Mouse (Mus musculus) C2C12 (cell line): ENCODE results near the gene Arhgap33. TPM values are rescaled to one million over a fixed set of nuclear protein-coding genes. Genes with fewer than 3 reads are reported as not detected.

Experiments used
- H3K27me3 ChIP-seq: one replicate; pipeline ENCODE4 v1.6.1; 2011; ENCODE audit not compliant: control insufficient read depth, insufficient read depth, insufficient read length
- H3K36me3 ChIP-seq: one replicate; pipeline ENCODE4 v1.6.1; 2011; ENCODE audit not compliant: control insufficient read depth, insufficient read depth
- H3K4me3 ChIP-seq: one replicate; pipeline ENCODE4 v1.5.1; 2011; ENCODE audit warnings: mild to moderate bottlenecking, control low read depth; ENCODE audit not compliant: poor library complexity, insufficient read depth, severe bottlenecking
- H3K79me2 ChIP-seq: one replicate; pipeline ENCODE4 v1.6.1; 2011; ENCODE audit not compliant: control insufficient read depth, insufficient read depth
- H3K79me3 ChIP-seq: one replicate; pipeline ENCODE4 v1.6.1; 2011; ENCODE audit warnings: low read depth, control low read depth
- H3ac ChIP-seq: one replicate; pipeline ENCODE3; 2011; ENCODE audit warnings: low read depth; ENCODE audit not compliant: control insufficient read depth, insufficient read length
- CEBPB ChIP-seq: IDR thresholded peaks from one replicate; pipeline ENCODE4 v1.6.1; 2011; ENCODE audit warnings: low read depth, mild to moderate bottlenecking, control low read depth, moderate library complexity
- CTCF ChIP-seq: IDR thresholded peaks from one replicate; pipeline ENCODE4 v1.5.1; 2011; ENCODE audit not compliant: control insufficient read depth, insufficient read depth, insufficient read length
- FOSL1 ChIP-seq: IDR thresholded peaks from one replicate; pipeline ENCODE4 v1.8.0; 2011; ENCODE audit warnings: mild to moderate bottlenecking, low read length; ENCODE audit not compliant: poor library complexity, insufficient read depth, severe bottlenecking
- MAX ChIP-seq: IDR thresholded peaks from one replicate; pipeline ENCODE4 v1.6.1; 2011; ENCODE audit warnings: mild to moderate bottlenecking, control low read depth
- MYOD1 ChIP-seq: IDR thresholded peaks from one replicate; pipeline ENCODE4 v1.6.1; 2011; ENCODE audit warnings: low read depth; ENCODE audit not compliant: control insufficient read depth, insufficient read length
- MYOG ChIP-seq: IDR thresholded peaks from one replicate; pipeline ENCODE4 v1.6.1; 2011; ENCODE audit not compliant: control insufficient read depth, insufficient read length; ENCODE audit errors: extremely low read depth
- USF1 ChIP-seq: IDR thresholded peaks from one replicate; pipeline ENCODE4 v1.6.1; 2011; ENCODE audit warnings: low read depth, mild to moderate bottlenecking, control low read depth, moderate library complexity
- polyA plus RNA-seq: library from polyadenylated mRNA; unstranded; fragments of >200 nt; fragmentation: generic; extraction: Trizol; gene quantifications from one replicate; pipeline ENCODE4 v1.2.1, GENCODE M21; 2012; ENCODE audit warnings: missing spikeins

The Arhgap33 gene
- polyA plus RNA-seq, 1 experiment: 2.4 TPM

DNA sequence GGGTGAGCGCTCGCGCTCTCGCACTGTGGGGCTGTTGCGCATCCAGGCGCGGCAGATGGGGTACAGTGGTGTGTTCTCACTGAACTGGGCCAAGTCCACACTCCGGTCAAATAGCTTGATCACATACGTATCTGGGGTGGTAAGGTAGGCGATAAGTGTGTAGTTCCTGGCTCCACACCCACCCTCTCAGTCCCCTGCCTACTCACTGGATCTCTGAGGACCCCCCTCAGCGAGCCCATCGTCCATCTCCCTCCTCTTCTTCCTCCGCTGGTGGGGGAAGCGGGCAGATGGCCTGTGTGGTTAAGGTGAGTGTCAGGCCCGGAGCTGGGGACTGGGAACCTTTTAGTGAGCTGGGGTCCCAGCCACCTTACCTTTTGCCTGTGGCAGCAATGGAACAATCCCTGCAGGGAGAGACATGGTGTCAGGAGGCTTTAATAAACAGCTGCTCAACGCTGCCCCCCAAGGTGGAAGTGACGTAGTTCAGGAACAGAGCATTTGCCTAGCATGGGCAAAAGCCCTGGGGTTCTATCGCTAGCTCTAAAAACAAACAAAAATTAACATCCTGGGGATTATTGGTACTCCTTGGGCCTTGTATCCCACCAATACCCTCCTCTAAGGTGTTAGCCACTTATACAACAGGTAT, 22.2 kb upstream of the Arhgap33 start:
- Histone ChIP-seq H3K36me3 (peaks cover 7% of the 10 kb centered on the region), H3K79me3 (peaks cover 5% of the 10 kb centered on the region), H3K4me3 (no peak overlapping the region), H3ac (no peak overlapping the region), H3K79me2 (peaks cover 35% of the 10 kb centered on the region), H3K27me3 (no peaks in the 10 kb centered on the region)
- TF ChIP-seq MYOG (no peak), CTCF (no peak), FOSL1 (no peak), CEBPB (no peak), MAX (no peak), MYOD1 (no peak), USF1 (no peak)

DNA sequence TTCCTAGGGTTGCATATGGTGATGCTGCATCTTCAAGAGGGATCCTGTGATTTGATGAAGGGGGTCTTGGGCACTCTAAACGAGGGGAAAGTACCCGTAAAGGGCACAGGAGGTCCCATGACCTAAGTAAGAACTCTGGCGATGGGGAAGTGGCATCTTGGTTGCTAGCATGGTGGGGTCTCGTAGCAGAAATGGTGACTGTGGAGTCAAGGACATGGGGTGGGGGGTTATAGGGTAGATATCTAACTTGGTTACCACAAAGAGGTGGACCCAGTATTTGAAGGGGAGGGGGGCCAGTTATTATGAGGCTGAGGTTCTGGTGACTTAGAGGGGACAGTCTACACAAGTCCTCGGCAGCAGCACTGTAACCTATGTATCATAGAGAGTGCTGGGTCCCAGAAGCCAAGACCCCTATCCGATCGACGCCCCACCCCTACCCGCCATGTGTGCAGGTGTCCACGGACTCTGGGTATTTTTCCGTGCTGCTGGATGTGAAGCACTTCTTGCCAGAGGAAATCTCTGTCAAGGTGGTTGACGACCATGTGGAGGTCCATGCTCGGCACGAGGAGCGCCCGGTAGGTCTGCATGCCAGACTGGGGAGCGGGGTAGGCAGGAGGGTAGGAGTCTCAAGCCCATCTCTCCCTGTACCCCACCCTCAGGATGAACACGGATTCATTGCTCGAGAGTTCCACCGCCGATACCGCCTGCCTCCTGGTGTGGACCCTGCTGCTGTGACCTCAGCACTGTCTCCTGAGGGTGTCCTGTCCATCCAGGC, 19.1 kb upstream of the Arhgap33 start:
- no peak for TF ChIP-seq MAX
- no peak for TF ChIP-seq USF1
- H3K36me3 ChIP-seq: peaks cover 7% of the 10 kb centered on the region
- no peak overlapping the region for H3K4me3 ChIP-seq

DNA sequence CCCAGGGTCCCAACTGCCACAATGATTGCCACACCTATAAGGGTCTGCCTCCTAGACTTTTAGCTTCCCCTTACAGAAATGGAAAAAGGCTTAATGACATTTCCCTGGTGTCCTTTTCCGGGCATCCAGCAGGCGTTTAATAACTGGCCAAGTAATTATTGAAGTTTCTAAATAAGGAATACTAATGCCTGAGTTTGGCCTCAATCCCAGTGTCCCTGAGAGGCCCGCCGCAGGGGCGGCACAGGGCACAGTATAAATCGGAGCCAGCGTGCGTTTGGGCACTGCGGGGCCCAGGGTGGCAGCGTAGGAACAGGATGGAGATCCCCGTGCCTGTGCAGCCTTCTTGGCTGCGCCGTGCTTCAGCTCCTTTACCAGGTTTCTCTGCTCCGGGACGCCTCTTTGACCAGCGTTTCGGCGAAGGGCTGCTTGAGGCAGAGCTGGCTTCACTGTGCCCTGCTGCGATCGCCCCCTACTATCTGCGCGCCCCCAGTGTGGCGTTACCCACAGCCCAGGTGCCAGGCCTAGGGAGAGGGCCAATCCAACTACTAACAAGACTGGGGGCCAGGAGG, 18.2 kb upstream of the Arhgap33 start:
- Histone ChIP-seq H3K4me3 (peak overlapping the region; percentile 50), H3K27me3 (no peaks in the 10 kb centered on the region), H3K79me3 (peaks cover 1% of the 10 kb centered on the region), H3K36me3 (peaks cover 7% of the 10 kb centered on the region), H3K79me2 (peaks cover 14% of the 10 kb centered on the region), H3ac (peak overlapping the region; percentile 64)
- no peak for TF ChIP-seq CEBPB
- no peak for TF ChIP-seq USF1
- no peak for TF ChIP-seq FOSL1
- no peak for TF ChIP-seq MYOD1
- no peak for TF ChIP-seq MAX
- no peak for TF ChIP-seq CTCF
- TF ChIP-seq MYOG: no peak

More for the DNA sequence above, 19.1 kb upstream of the Arhgap33 start:
- H3K79me3 ChIP-seq: peaks cover 5% of the 10 kb centered on the region
- H3K27me3 ChIP-seq: no peaks in the 10 kb centered on the region
- peaks cover 23% of the 10 kb centered on the region for H3K79me2 ChIP-seq
- peak overlapping the region; percentile 7 for H3ac ChIP-seq

DNA sequence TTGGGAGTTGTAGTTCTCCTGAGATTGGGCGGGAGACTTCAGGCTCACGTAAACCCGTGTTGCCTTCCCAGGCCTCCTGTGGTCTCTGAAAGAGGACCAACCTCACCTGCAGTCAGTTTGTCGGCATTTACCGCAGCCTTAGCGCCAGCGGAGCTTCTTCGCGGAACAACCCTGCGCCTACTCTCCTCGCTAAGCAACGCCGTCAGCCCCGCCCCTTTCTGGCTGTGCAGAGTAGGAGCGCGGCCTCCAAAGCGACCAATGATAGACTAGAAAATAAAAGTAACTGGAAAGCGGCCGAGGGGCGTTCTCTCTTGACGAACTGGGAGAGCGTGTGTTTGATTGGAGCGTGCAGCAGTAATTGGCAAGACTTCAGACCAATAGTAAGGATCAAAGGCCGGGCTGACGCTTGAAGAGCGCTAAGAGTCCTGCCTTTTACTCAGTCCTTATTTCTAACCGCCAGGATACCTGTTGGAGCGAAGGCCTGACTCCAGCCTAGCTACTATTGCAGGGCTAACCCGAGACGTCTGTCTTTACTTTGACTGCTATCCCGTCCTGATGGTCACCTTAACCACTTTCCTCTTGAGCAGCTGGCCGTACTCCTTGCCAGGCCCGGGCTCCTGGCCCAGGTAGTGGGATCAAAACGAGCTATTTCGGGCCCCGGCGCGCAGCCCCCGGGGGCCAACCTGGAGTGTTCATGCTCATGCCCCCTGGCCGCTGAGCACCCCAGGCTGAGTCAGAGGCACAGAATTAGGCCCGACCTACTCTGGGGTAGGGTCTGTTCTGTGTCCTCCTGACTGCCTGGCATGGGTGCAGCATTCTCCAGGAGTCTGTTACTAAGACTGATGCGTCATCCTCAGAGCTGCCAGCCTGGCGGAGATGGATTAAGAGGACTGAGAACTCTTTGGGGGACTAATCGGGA, 17.5 kb upstream of the Arhgap33 start, which contains the start of the genes Hspb6 and Proser3:
Hspb6 (plus strand) TSS at position 77 of the 919 bp plus-strand sequence.
Proser3 (minus strand) TSS at position 198 of the 919 bp plus-strand sequence.
- H3K36me3 ChIP-seq: peaks cover 7% of the 10 kb centered on the region

DNA sequence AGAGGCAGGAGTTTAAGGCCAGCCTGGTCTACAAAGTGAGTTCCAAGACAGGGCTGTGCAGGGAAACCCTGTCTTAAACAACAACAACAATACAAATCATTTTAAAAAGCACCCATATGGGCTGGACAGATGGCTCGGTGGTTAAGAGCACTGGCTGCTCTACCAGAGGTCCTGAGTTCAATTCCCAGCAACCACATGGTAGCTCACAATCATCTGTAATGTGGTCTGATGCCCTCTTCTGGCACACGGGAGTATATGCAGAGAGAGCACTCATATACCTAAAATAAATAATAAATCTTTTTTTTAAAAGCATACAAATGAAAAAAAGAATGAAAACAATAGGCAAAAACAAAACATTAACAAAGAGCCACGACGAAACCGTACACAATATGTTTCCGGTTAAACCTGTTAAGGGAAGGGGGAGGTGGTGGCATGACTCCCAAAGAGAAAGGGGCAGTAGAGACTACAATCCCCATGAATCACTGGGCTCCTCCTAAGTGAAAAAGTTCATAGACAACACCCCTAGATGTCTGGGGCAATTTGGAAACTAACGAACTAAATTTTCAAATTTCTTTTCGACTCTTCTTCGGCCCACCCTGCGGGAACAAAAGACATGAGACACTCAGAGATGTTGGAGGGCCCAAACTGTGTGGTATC, 16.7 kb upstream of the Arhgap33 start:
- peak overlapping the region; percentile 53 for H3ac ChIP-seq
- TF ChIP-seq MYOG (no peak), MAX (no peak), FOSL1 (no peak), CTCF (no peak), USF1 (no peak), CEBPB (no peak), MYOD1 (no peak)
- peaks cover 7% of the 10 kb centered on the region for H3K36me3 ChIP-seq
- H3K4me3 ChIP-seq: peak overlapping the region; percentile 50
- H3K79me2 ChIP-seq: peaks cover 8% of the 10 kb centered on the region
- no peaks in the 10 kb centered on the region for H3K79me3 ChIP-seq
- H3K27me3 ChIP-seq: no peaks in the 10 kb centered on the region

More for the DNA sequence above, 17.5 kb upstream of the Arhgap33 start, which contains the start of the genes Hspb6 and Proser3:
- Histone ChIP-seq H3ac (peak within 1 kb of the TSS; percentile 71), H3K79me3 (no peaks in the 10 kb centered on the region), H3K27me3 (no peaks in the 10 kb centered on the region), H3K4me3 (peak within 1 kb of the TSS; percentile 50), H3K79me2 (peaks cover 8% of the 10 kb centered on the region)
- TF ChIP-seq MYOD1 (no peak), USF1 (no peak), MAX (no peak), MYOG (no peak), CTCF (no peak), FOSL1 (no peak)
